Mouse (Mus musculus): Measurements from ENCODE around the gene Gak. TPM values are rescaled to one million over a fixed set of nuclear protein-coding genes. Genes with fewer than 3 reads are reported as not detected.

Gak gene
- total and polyA plus RNA-seq, 3 experiments: 49.9 to 67.3 (median 65.2) TPM

GRCm38 (mm10) chr5:108678296-108678854, 48.8 kb upstream of the Gak start:
- no peaks in the 10 kb centered on the region for H3K9me3 ChIP-seq (replicated peaks; ENCODE audit: low read length)
- no peak overlapping the region for H3K4me3 ChIP-seq (replicated peaks in 1 of 3; ENCODE audit: low read depth in 2 of 3, low read length in 2 of 3, poor library complexity in 1 of 3)
- no peaks in the 10 kb centered on the region for H3K27me3 ChIP-seq (replicated peaks)
- H3K9ac ChIP-seq (ENCODE audit: insufficient read depth, low read depth): no peak overlapping the region
- H3K79me2 ChIP-seq (replicated peaks; ENCODE audit: control insufficient read depth, extremely low read depth, insufficient read depth, poor library complexity, severe bottlenecking): no peaks in the 10 kb centered on the region
- TF ChIP-seq UBTF (IDR thresholded peaks at IDR 0.05; ENCODE audit: low read depth, low read length): no peak
- TF ChIP-seq USF2 (conservative IDR thresholded peaks at IDR 0.05; ENCODE audit: low read depth, low read length): no peak
- TF ChIP-seq EP300 (IDR thresholded peaks at IDR 0.05; ENCODE audit: low read length): no peak
- TF ChIP-seq CTCF (conservative IDR thresholded peaks at IDR 0.05 in 1 of 2, IDR thresholded peaks at IDR 0.05 in 1 of 2; ENCODE audit: low read depth in 2 of 2, low read length in 2 of 2): no peak
- TF ChIP-seq CHD1 (IDR thresholded peaks at IDR 0.05; ENCODE audit: low read depth, low read length): no peak
- no peak for TF ChIP-seq NRF1 (IDR thresholded peaks at IDR 0.05; ENCODE audit: low read depth, low read length)
- no peak for TF ChIP-seq TCF12 (IDR thresholded peaks at IDR 0.05; ENCODE audit: low read depth, low read length)
- TF ChIP-seq HCFC1 (IDR thresholded peaks at IDR 0.05; ENCODE audit: low read depth, low read length): no peak
- TF ChIP-seq ZKSCAN1 (IDR thresholded peaks at IDR 0.05; ENCODE audit: borderline replicate concordance, low read depth, low read length): no peak
- no peak for TF ChIP-seq MAX (IDR thresholded peaks at IDR 0.05; ENCODE audit: low read length)
- no peak for TF ChIP-seq USF1 (IDR thresholded peaks at IDR 0.05; ENCODE audit: low read depth, low read length)
- no peak for TF ChIP-seq SMC3 (IDR thresholded peaks at IDR 0.05; ENCODE audit: low read depth, low read length)
- no peak for TF ChIP-seq TBP (conservative IDR thresholded peaks at IDR 0.05; ENCODE audit: low read depth, low read length)
- no peak for TF ChIP-seq MXI1 (IDR thresholded peaks at IDR 0.05; ENCODE audit: low read depth, low read length)
- no peaks in the 10 kb centered on the region for H3K4me1 ChIP-seq (ENCODE audit: control insufficient read depth in 1 of 2, insufficient read depth in 2 of 2)
- peaks cover 5 to 61% of the 10 kb centered on the region in 2 experiments for H3K36me3 ChIP-seq (replicated peaks in 1 of 2; ENCODE audit: control insufficient read depth in 1 of 2, insufficient read depth in 1 of 2, low read length in 1 of 2)
- dilution Hi-C loops (cut with MboI; ENCODE audit: extremely low pct_ligation_motif_present, extremely low pct_unique_long_range_greater_than_20kb, low sequenced_read_pairs) (no loop called here), in situ Hi-C loops (cut with MboI; ENCODE audit: low pct_ligation_motif_present, low pct_unique_long_range_greater_than_20kb, low sequenced_read_pairs) (no loop called here)
- H3K27ac ChIP-seq (ENCODE audit: insufficient read depth, low read depth): no peak overlapping the region
- DNase-seq (ENCODE audit: extremely low read depth): no peak
- H3K4me2 ChIP-seq (ENCODE audit: insufficient read depth, low read depth, poor library complexity, severe bottlenecking): no peak overlapping the region

DNA sequence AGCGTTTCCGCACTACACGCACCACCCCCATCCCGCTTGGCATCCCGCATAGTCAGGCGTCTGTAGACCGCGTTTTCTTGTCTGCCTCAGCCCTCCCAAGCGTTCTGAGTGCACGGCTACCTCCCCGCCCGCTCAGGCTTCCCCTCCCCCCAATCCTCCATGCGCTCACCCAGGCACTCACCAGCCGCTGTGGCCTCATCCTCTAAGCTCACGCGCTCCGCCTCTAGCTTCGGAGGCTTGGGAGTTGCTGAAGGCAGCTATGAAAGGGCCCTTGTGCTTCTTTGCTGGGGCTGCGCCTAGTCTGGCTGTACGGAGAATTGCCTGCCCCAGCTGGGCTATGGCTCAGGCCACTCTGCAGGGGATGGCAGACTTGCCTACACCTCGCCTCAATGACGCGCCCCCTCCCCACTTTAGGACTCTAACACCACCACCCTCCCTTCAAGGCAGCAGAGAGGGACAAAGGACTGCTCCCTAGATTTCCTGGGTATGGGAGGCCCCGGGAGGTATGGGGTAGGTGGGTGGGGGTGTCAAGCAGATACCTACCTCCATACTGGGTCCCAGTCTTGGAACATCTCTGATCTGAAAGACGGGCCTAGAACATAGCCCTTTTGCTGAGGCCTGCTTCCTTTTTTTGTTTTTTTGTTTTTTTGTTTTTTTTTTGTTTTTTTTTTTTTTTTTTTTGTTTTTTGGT, 48.2 kb upstream of the Gak start:
- H3K27me3 ChIP-seq (replicated peaks): no peaks in the 10 kb centered on the region
- no peaks in the 10 kb centered on the region for H3K9me3 ChIP-seq (replicated peaks; ENCODE audit: low read length)
- dilution Hi-C loops (cut with MboI; ENCODE audit: extremely low pct_ligation_motif_present, extremely low pct_unique_long_range_greater_than_20kb, low sequenced_read_pairs) (no loop called here), in situ Hi-C loops (cut with MboI; ENCODE audit: low pct_ligation_motif_present, low pct_unique_long_range_greater_than_20kb, low sequenced_read_pairs) (no loop called here)
- no peak overlapping the region for H3K4me3 ChIP-seq (replicated peaks in 1 of 3; ENCODE audit: low read depth in 2 of 3, low read length in 2 of 3, poor library complexity in 1 of 3)
- no peak overlapping the region for H3K27ac ChIP-seq (ENCODE audit: insufficient read depth, low read depth)
- no peaks in the 10 kb centered on the region for H3K4me1 ChIP-seq (ENCODE audit: control insufficient read depth in 1 of 2, insufficient read depth in 2 of 2)
- H3K36me3 ChIP-seq (replicated peaks in 1 of 2; ENCODE audit: control insufficient read depth in 1 of 2, insufficient read depth in 1 of 2, low read length in 1 of 2): peaks cover 5 to 61% of the 10 kb centered on the region in 2 experiments
- no peak overlapping the region for H3K9ac ChIP-seq (ENCODE audit: insufficient read depth, low read depth)
- no peak for TF ChIP-seq ZMIZ1 (IDR thresholded peaks at IDR 0.05; ENCODE audit: low read depth, low read length)
- TF ChIP-seq MEF2A (IDR thresholded peaks at IDR 0.05; ENCODE audit: borderline replicate concordance, low read depth, low read length): no peak
- no peak for TF ChIP-seq TCF12 (IDR thresholded peaks at IDR 0.05; ENCODE audit: low read depth, low read length)
- TF ChIP-seq USF2 (conservative IDR thresholded peaks at IDR 0.05; ENCODE audit: low read depth, low read length): no peak
- no peak for TF ChIP-seq JUND (conservative IDR thresholded peaks at IDR 0.05; ENCODE audit: low read depth, low read length)
- no peak for TF ChIP-seq TBP (conservative IDR thresholded peaks at IDR 0.05; ENCODE audit: low read depth, low read length)
- TF ChIP-seq HCFC1 (IDR thresholded peaks at IDR 0.05; ENCODE audit: low read depth, low read length): no peak
- TF ChIP-seq ELF1 (IDR thresholded peaks at IDR 0.05; ENCODE audit: low read depth, low read length): no peak
- TF ChIP-seq ETS1 (conservative IDR thresholded peaks at IDR 0.05; ENCODE audit: low read depth, low read length): no peak
- DNase-seq (ENCODE audit: extremely low read depth): no peak
- H3K79me2 ChIP-seq (replicated peaks; ENCODE audit: control insufficient read depth, extremely low read depth, insufficient read depth, poor library complexity, severe bottlenecking): no peaks in the 10 kb centered on the region
- no peak overlapping the region for H3K4me2 ChIP-seq (ENCODE audit: insufficient read depth, low read depth, poor library complexity, severe bottlenecking)

All from CH12.LX (cell line).